Mouse (Mus musculus) intestine, embryonic 15.5 days (tissue): Measurements from ENCODE around the gene Satb2. TPM values are rescaled to one million over a fixed set of nuclear protein-coding genes. Genes with fewer than 3 reads are reported as not detected.

ENCODE experiments used
- ATAC-seq: fragments of 200-750 bp; cut with Nextera tagmentation; 2 replicates; pipeline ENCODE4 v1.8.0; 2017; ENCODE audit warnings: moderate TSS enrichment, moderate library complexity
- H3K27ac ChIP-seq: fragments of 300-500 bp; sonication (generic); 2 replicates; pipeline ENCODE4 v1.5.1; 2015; ENCODE audit warnings: mild to moderate bottlenecking, inconsistent platforms
- H3K27me3 ChIP-seq: fragments of 300-500 bp; sonication (generic); replicated peaks from 2 replicates; pipeline ENCODE4 v1.6.1; 2015; ENCODE audit warnings: inconsistent platforms
- H3K36me3 ChIP-seq: fragments of 300-500 bp; sonication (generic); 2 replicates; pipeline ENCODE4 v1.6.1; 2015; ENCODE audit warnings: inconsistent platforms
- H3K4me1 ChIP-seq: fragments of 300-500 bp; sonication (generic); replicated peaks from 2 replicates; pipeline ENCODE4 v1.6.1; 2015; ENCODE audit warnings: inconsistent platforms
- H3K4me2 ChIP-seq: fragments of 300-500 bp; sonication (generic); replicated peaks from 2 replicates; pipeline ENCODE4 v1.6.1; 2015; ENCODE audit warnings: mild to moderate bottlenecking, inconsistent platforms
- H3K4me3 ChIP-seq: fragments of 300-500 bp; sonication (generic); replicated peaks from 2 replicates; pipeline ENCODE4 v1.5.1; 2015; ENCODE audit warnings: inconsistent platforms
- H3K9ac ChIP-seq: fragments of 300-500 bp; sonication (generic); 2 replicates; pipeline ENCODE4 v1.6.1; 2015; ENCODE audit warnings: inconsistent platforms
- H3K9me3 ChIP-seq: fragments of 300-500 bp; sonication (generic); 2 replicates; pipeline ENCODE4 v1.6.1; 2016; ENCODE audit warnings: inconsistent platforms
- WGBS: fragments of 180-500 bp; shearing (Covaris S2); methylation state at CpG from one replicate; pipeline ENCODE4 v1.1.7; 2015; 5-methylcytosine and 5-hydroxymethylcytosine counted together
- polyA plus RNA-seq: library from polyadenylated mRNA; unstranded; fragments of >200 nt; fragmentation: Nextera tagmentation; extraction: Ambion mirVana; gene quantifications from 2 replicates; pipeline ENCODE4 v1.2.1, GENCODE M21; 2015

The Satb2 gene
- polyA plus RNA-seq: 2.7 and 2.9 TPM in 2 replicates

DNA sequence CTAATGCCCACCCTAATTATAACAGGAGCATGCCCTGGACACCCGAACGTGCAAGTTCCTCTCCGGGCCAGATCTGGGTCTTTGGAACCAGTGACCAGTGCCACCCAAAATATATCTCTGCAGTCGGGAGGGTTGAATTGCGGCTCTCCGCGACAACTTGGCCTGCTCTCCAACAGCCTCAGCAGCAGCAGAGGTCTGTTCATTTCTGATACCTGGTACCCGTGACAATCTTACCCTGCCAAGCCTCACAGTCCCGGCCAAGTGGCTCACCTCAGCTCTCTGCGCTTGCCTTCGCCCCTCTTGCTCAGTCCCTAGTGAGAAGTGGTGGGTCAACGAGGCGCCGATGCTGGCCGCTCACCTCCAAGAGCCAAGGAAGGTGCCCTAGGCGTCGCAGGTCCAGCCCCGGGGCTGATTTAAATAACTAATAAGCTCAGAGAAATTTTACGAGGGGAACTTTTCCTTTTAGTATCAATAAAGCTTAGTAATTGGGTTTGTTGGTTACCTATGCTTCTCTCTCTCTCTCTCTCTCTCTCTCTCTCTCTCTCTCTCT is at the start of gene Satb2:
Gene Satb2, minus strand, starts transcription at position 500 of the 550 bp plus-strand sequence.
- peaks cover 53% of the 10 kb centered on the region for H3K27me3 ChIP-seq
- peak within 1 kb of the TSS; percentile 24 for H3K4me3 ChIP-seq
- 3% methylated on average over 19 of the region's 19 CpGs for WGBS
- peaks cover 15% of the 10 kb centered on the region; the same call in 1 of the 2 replicates for H3K4me1 ChIP-seq
- H3K9me3 ChIP-seq: no peaks in the 10 kb centered on the region
- no peak for ATAC-seq
- 0 out of 2 replicates have a peak within 1 kb of the TSS, but pooled peaks have one; percentile 5 for H3K9ac ChIP-seq
- no peak within 1 kb of the TSS for H3K27ac ChIP-seq
- peak within 1 kb of the TSS; percentile 64 for H3K4me2 ChIP-seq
- H3K36me3 ChIP-seq: no peaks in the 10 kb centered on the region

DNA sequence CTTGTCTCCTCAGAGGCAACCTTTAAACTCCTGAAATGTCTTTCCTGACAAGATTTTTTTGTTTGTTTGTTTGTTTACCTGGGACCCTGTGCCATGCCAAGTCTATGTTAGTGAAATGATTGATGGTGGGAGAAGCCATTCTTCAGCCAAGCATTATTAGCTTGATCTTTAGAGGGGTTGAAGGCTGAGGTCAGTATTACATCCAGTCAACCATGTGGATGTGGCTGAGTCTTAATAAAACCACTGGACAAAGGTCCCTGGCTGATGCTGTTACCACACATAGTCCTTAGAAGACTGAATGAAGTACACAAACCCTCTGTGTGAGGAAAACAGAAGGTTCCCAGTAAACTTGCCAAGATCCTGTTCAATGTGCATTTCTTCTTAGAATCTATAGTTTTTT is 40.5 kb upstream of the Satb2 start:
- no peak overlapping the region for H3K4me2 ChIP-seq
- no peaks in the 10 kb centered on the region for H3K27me3 ChIP-seq
- no peak for ATAC-seq
- H3K27ac ChIP-seq: no peak overlapping the region
- no peaks in the 10 kb centered on the region for H3K4me1 ChIP-seq
- H3K9me3 ChIP-seq: no peaks in the 10 kb centered on the region
- no peak overlapping the region for H3K9ac ChIP-seq
- H3K36me3 ChIP-seq: no peaks in the 10 kb centered on the region
- no peak overlapping the region for H3K4me3 ChIP-seq

DNA sequence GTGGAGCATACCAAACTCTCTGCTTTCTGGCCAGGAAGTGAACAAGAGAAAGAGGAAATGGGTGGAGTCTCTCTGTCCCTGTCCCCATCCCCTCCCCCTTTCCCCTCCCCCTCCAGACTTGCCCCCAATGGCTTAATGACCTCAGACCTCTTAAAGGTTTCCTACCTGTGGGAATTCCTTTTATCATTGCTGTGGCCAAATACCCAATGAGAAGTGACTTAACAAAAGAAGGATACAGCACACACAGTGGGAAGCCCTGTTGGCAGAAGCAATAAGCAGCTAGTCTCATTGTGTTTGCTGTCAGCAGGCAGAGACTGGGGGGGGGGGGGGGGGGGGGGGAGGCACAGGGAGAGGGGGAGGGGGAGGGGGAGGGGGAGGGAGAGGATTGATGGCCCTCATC is 35.4 kb upstream of the Satb2 start:
- ATAC-seq: no peak
- no peaks in the 10 kb centered on the region for H3K4me1 ChIP-seq
- no peaks in the 10 kb centered on the region for H3K9me3 ChIP-seq
- no peak overlapping the region for H3K4me2 ChIP-seq
- H3K36me3 ChIP-seq: no peaks in the 10 kb centered on the region
- no peak overlapping the region for H3K4me3 ChIP-seq
- H3K27ac ChIP-seq: no peak overlapping the region
- H3K27me3 ChIP-seq: no peaks in the 10 kb centered on the region
- no peak overlapping the region for H3K9ac ChIP-seq

DNA sequence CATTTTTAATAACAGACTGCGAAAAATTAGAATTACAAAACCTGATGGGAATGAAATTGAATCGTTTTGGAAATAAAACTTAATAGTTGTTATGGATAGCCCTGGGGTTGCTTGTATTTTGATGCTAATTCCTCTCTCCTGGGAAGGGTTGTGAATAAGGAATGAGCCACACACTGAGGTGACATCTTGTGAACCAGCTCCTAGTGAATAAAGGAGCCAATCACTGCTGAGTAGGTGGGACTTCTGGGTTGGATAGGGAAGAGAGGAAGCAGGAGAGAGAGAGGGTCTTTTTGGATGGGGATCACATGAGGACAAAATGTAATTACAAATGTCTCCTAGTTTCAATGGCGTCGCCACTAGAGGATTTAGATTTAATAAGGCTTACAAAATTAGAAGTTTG is 30.7 kb upstream of the Satb2 start:
- WGBS: 76% methylated on average over 4 of the region's 4 CpGs
- Histone ChIP-seq H3K4me2 (no peak overlapping the region), H3K27ac (no peak overlapping the region), H3K4me3 (no peak overlapping the region), H3K4me1 (no peaks in the 10 kb centered on the region), H3K9ac (no peak overlapping the region), H3K36me3 (no peaks in the 10 kb centered on the region), H3K9me3 (no peaks in the 10 kb centered on the region), H3K27me3 (no peaks in the 10 kb centered on the region)
- no peak for ATAC-seq

DNA sequence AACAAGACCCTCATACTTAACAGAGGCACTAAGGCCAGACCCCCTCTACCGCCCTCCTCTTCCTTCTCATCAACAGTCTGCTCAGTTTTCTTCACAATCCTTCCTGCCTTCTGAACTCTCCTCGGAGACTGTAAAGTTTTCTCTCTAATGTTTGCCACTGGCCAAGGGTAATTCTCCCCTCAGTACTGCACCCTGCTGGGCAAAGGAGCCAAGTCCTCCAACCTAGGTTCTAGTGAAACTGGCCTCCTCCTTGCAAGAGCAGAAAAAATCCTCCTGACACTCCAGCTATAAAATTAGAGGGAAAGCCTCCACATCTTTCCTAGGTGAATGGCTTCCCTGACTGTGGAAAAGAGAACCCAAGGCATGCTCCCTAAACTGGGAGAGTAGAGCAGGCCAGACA is 16.6 kb upstream of the Satb2 start:
- WGBS: 61% methylated on average over 2 of the region's 2 CpGs
- Histone ChIP-seq H3K27me3 (no peaks in the 10 kb centered on the region), H3K27ac (no peak overlapping the region)

DNA sequence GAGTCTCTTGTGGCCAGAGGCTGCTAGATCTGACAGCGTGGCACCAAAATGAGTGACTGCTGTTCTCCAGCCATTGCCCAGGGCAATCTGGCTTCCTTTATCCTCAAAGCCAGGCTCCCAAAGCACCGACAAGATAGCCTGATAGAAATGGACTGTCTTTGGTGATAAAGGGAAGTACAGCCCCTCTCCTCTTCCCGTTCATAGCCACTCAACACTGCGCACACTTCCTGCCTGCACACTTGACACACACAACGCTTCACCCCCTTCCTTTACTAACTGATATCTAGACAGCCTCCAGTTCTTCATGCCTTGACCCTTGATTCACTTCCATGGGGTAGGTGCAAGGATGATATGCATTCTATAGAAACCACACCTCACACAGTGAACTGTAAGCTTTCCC is 13.9 kb upstream of the Satb2 start:
- no peak for ATAC-seq
- H3K4me2 ChIP-seq: no peak overlapping the region
- H3K9me3 ChIP-seq: no peaks in the 10 kb centered on the region
- H3K4me1 ChIP-seq: no peaks in the 10 kb centered on the region
- H3K4me3 ChIP-seq: no peak overlapping the region
- H3K36me3 ChIP-seq: no peaks in the 10 kb centered on the region
- H3K27me3 ChIP-seq: no peaks in the 10 kb centered on the region
- WGBS: 53% methylated on average over 5 of the region's 5 CpGs
- H3K9ac ChIP-seq: no peak overlapping the region
- no peak overlapping the region for H3K27ac ChIP-seq

More for the DNA sequence above, 16.6 kb upstream of the Satb2 start:
- Histone ChIP-seq H3K9me3 (no peaks in the 10 kb centered on the region), H3K4me1 (no peaks in the 10 kb centered on the region), H3K4me2 (no peak overlapping the region), H3K9ac (no peak overlapping the region), H3K36me3 (no peaks in the 10 kb centered on the region), H3K4me3 (no peak overlapping the region)
- ATAC-seq: no peak

DNA sequence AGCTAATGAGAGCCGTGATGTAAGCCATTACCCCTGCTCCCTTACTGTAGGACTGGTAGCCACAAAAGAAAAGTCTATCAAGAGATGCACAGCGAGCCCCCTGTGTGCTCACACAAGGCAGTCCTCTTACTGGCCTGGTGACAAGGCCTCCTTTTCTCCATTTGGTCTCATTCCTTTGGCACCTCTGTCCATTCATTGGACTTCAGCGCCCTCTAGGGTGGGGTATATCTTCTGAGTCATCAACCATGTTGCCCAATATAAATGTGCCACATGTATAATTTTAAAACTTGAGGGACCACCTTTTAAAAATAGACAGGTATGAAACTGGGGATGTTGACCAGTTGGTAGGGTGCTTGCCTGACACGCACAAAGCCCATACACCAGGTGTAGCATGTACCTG is 13.2 kb upstream of the Satb2 start:
- no peaks in the 10 kb centered on the region for H3K4me1 ChIP-seq
- no peaks in the 10 kb centered on the region for H3K27me3 ChIP-seq
- no peak for ATAC-seq
- no peak overlapping the region for H3K27ac ChIP-seq
- H3K4me3 ChIP-seq: no peak overlapping the region
- no peaks in the 10 kb centered on the region for H3K9me3 ChIP-seq
- no peak overlapping the region for H3K4me2 ChIP-seq
- H3K36me3 ChIP-seq: no peaks in the 10 kb centered on the region
- H3K9ac ChIP-seq: no peak overlapping the region
- WGBS: 53% methylated on average over 4 of the region's 4 CpGs

DNA sequence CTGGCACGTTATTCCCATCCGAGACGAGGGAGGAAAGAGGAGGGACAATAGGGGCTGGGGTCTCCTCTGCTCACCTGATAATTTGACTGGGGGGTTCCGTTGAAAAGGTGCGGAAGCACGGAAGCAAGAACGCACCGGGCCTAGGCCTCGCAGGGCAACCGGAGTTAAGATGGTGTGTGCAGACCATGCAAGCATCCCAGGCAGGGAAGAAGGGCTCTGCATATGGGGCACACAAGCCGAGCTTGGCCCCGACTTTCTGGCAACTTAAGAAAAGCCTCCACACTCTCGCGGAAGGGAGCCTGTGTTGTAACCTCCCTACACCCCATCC is 6.0 kb upstream of the Satb2 start:
- Histone ChIP-seq H3K27me3 (peaks cover 45% of the 10 kb centered on the region), H3K4me3 (no peak overlapping the region), H3K36me3 (no peaks in the 10 kb centered on the region), H3K9ac (no peak overlapping the region), H3K4me1 (0 out of 2 replicates have a peak, but pooled peaks cover 5% of the 10 kb centered on the region), H3K4me2 (no peak overlapping the region), H3K9me3 (no peaks in the 10 kb centered on the region), H3K27ac (no peak overlapping the region)
- ATAC-seq: no peak
- 19% methylated on average over 14 of the region's 14 CpGs for WGBS

DNA sequence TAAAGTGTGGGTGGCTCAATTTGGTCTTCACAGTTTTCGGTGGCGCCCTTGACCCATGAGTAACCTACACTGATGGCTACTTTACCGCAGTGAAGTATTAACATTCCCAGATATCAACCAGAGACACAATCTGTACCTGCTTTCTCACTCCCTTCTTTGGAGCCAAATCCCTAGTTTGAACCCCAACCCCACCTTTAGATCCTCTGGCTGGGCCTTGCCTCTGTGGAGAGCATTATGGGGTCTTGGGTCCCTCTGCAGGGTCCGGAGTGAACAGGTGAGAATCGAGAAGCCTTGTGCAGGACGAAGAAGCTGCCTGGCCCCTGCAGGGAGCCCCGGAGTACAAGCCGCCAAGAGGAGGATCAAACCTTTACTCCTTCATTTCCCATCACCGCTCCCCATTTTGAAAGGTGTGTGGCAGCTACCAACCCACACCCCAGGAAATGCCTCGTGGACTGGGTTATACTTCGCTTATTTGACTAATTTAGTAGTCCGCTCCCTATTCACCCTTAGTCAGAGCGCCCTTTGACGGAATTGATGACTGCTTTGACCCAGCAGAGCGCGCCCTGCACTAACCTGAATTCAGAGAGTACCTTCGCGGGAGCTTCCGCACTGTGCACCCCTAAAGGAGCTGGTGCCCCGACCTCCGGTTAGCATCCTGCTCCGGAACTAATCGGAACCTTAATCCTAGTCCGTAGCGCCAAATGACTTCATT is 5.5 kb upstream of the Satb2 start:
- Histone ChIP-seq H3K9ac (no peak overlapping the region), H3K36me3 (no peaks in the 10 kb centered on the region), H3K4me2 (no peak overlapping the region), H3K27me3 (peaks cover 45% of the 10 kb centered on the region), H3K4me3 (no peak overlapping the region), H3K9me3 (no peaks in the 10 kb centered on the region), H3K27ac (no peak overlapping the region), H3K4me1 (0 out of 2 replicates have a peak, but pooled peaks cover 5% of the 10 kb centered on the region)
- ATAC-seq: 0 out of 2 replicates have a peak, but pooled peaks have one; percentile 13
- WGBS: 22% methylated on average over 25 of the region's 25 CpGs

DNA sequence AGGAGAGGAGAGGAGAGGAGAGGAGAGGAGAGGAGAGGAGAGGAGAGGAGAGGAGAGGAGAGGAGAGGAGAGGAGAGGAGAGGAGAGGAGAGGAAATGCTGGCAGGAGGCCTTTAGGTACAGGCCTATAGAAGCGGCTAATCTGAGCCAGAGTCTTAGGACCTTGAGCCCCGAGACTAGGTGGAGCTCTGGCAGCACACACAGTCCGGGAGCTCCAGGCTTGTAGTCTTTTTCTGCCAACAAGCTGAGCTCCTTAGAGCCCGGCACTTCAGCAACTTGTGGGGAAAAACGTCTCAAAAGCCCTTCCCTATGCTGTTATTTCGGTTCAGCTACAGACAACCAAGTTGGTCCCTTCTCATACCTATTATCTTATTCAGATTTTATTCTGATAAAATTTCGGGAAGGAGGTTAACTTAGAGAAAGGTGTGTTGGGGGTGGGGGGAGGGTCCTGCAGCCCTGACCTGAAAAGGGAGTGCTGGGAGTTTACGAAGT is 4.7 kb upstream of the Satb2 start:
- H3K27ac ChIP-seq: no peak overlapping the region
- no peak overlapping the region for H3K4me3 ChIP-seq
- WGBS: 17% methylated on average over 8 of the region's 8 CpGs
- H3K4me1 ChIP-seq: 0 out of 2 replicates have a peak, but pooled peaks cover 5% of the 10 kb centered on the region
- H3K9ac ChIP-seq: no peak overlapping the region
- peaks cover 47% of the 10 kb centered on the region for H3K27me3 ChIP-seq
- no peaks in the 10 kb centered on the region for H3K36me3 ChIP-seq
- no peaks in the 10 kb centered on the region for H3K9me3 ChIP-seq
- no peak for ATAC-seq
- no peak overlapping the region for H3K4me2 ChIP-seq

DNA sequence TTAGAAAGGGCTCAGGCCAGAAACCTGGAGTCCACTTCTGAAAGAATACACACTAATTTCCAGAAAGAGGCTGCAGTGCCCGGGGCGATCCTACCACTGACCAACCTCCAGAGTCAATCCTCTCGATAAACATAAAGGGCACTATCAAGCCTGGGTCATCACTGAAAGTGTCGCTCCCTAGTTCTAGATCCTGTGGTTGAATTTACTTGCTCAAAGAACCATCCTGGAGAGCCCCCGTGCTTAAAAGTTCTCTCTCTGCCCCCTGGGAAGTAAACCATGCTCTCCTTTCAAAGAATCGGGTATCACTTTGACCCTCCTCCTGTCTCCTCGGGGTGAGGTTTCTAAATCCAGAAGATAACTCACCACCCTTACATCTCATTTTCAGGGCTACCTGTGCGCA is 4.2 kb upstream of the Satb2 start:
- ATAC-seq: no peak

DNA sequence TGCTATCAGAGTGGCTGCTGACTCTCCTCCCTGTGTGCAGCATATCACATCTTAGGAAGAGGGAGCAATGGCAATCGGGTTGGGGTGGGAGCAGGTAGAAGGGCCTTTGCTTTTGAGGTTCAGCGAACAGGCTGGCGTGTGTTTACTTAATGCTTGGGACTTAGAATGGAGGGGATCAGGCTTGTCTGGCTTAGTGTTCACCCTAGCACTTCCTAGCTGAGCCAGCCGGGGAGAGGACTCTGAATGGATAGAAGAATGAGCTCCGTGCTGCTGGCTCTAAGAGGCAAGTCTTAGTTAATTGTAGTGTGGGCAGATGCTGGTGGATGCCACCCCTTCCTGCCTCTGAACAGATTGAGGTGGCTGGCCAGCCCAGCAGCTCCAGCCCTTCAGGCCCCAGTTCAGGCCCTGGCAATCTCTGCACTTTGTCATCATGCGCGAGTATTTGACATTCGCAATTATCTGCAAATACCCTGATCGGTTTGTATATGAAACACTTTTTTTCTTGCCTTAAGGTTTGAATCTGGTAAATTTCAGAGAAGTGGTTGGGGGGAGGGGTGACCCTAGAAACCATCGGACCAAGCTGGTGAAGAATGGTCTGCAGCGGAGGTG is 3.6 kb upstream of the Satb2 start:
- WGBS: 18% methylated on average over 11 of the region's 11 CpGs
- Histone ChIP-seq H3K27ac (no peak overlapping the region), H3K27me3 (peaks cover 58% of the 10 kb centered on the region), H3K4me1 (peaks cover 8% of the 10 kb centered on the region; the same call in 1 of the 2 replicates), H3K36me3 (no peaks in the 10 kb centered on the region), H3K4me3 (no peak overlapping the region), H3K9me3 (no peaks in the 10 kb centered on the region), H3K4me2 (no peak overlapping the region), H3K9ac (no peak overlapping the region)
- ATAC-seq: no peak

More for the DNA sequence above, 4.2 kb upstream of the Satb2 start:
- Histone ChIP-seq H3K4me3 (no peak overlapping the region), H3K9ac (no peak overlapping the region), H3K36me3 (no peaks in the 10 kb centered on the region), H3K4me2 (no peak overlapping the region), H3K9me3 (no peaks in the 10 kb centered on the region), H3K27me3 (peaks cover 52% of the 10 kb centered on the region), H3K27ac (no peak overlapping the region), H3K4me1 (0 out of 2 replicates have a peak, but pooled peaks cover 5% of the 10 kb centered on the region)
- 15% methylated on average over 8 of the region's 8 CpGs for WGBS
